Mouse (Mus musculus) myocyte (in vitro differentiated cells): Measurements from ENCODE around the gene Tex44. TPM values are rescaled to one million over a fixed set of nuclear protein-coding genes. Genes with fewer than 3 reads are reported as not detected.

Experiments
- H3K27me3 ChIP-seq: one replicate; pipeline ENCODE4 v1.6.1; 2011; ENCODE audit not compliant: control insufficient read depth, insufficient read depth, insufficient read length
- H3K36me3 ChIP-seq: one replicate; pipeline ENCODE4 v1.6.1; 2011; ENCODE audit not compliant: control insufficient read depth, insufficient read depth
- H3K4me2 ChIP-seq: one replicate; pipeline ENCODE4 v1.6.1; 2011; ENCODE audit warnings: low read depth, control low read depth
- H3K4me3 ChIP-seq: one replicate; pipeline ENCODE4 v1.5.1; 2011; ENCODE audit warnings: mild to moderate bottlenecking, control low read depth, moderate library complexity
- H3K79me2 ChIP-seq: one replicate; pipeline ENCODE4 v1.6.1; 2011; ENCODE audit not compliant: control insufficient read depth, insufficient read depth
- H3ac ChIP-seq: one replicate; pipeline ENCODE4 v1.6.1; 2011; ENCODE audit not compliant: control insufficient read depth, insufficient read length
- CEBPB ChIP-seq: IDR thresholded peaks from 2 replicates; pipeline ENCODE4 v1.6.1; 2011; ENCODE audit warnings: mild to moderate bottlenecking, moderate library complexity; ENCODE audit not compliant: poor library complexity, insufficient read depth, severe bottlenecking
- E2F4 ChIP-seq: IDR thresholded peaks from one replicate; pipeline ENCODE4 v1.6.1; 2011; ENCODE audit warnings: mild to moderate bottlenecking, control low read depth, moderate library complexity; ENCODE audit not compliant: insufficient read depth
- MAX ChIP-seq: IDR thresholded peaks from one replicate; pipeline ENCODE4 v1.6.1; 2011; ENCODE audit warnings: low read depth, mild to moderate bottlenecking, control low read depth
- MYOD1 ChIP-seq, 3 experiments: IDR thresholded peaks; one replicate each; pipeline ENCODE4 v1.6.1; 2011; ENCODE audit warnings: control low read depth in 2 of 3, low read depth in 2 of 3, mild to moderate bottlenecking in 2 of 3, moderate library complexity in 1 of 3; ENCODE audit not compliant: insufficient read length in 2 of 3, control insufficient read depth in 1 of 3
- MYOG ChIP-seq, 3 experiments: IDR thresholded peaks; one replicate each; pipeline ENCODE4 v1.6.1; 2011; ENCODE audit warnings: control low read depth in 2 of 3, low read depth in 2 of 3, mild to moderate bottlenecking in 2 of 3; ENCODE audit not compliant: insufficient read length in 2 of 3, control insufficient read depth in 1 of 3, insufficient read depth in 1 of 3
- POLR2A ChIP-seq: IDR thresholded peaks from one replicate; pipeline ENCODE4 v1.6.1; 2011; ENCODE audit warnings: low read depth, mild to moderate bottlenecking, control low read depth, moderate library complexity; ENCODE audit not compliant: insufficient read length
- POLR2AphosphoS2 ChIP-seq: IDR thresholded peaks from one replicate; pipeline ENCODE4 v1.6.1; 2011; ENCODE audit warnings: low read depth, control low read depth; ENCODE audit not compliant: insufficient read length
- REST ChIP-seq: IDR thresholded peaks from one replicate; pipeline ENCODE4 v1.6.1; 2011; ENCODE audit warnings: mild to moderate bottlenecking, control low read depth, moderate library complexity; ENCODE audit not compliant: insufficient read depth, insufficient read length
- SRF ChIP-seq: IDR thresholded peaks from one replicate; pipeline ENCODE4 v1.6.1; 2011; ENCODE audit warnings: low read depth; ENCODE audit not compliant: control insufficient read depth, insufficient read length
- TCF12 ChIP-seq: IDR thresholded peaks from one replicate; pipeline ENCODE4 v1.6.1; 2011; ENCODE audit warnings: mild to moderate bottlenecking, control low read depth; ENCODE audit not compliant: poor library complexity, insufficient read depth, severe bottlenecking
- TCF3 ChIP-seq: IDR thresholded peaks from one replicate; pipeline ENCODE4 v1.6.1; 2011; ENCODE audit warnings: low read depth, control low read depth; ENCODE audit not compliant: insufficient read length
- USF1 ChIP-seq: IDR thresholded peaks from one replicate; pipeline ENCODE4 v1.6.1; 2011; ENCODE audit warnings: low read depth, mild to moderate bottlenecking, control low read depth, moderate library complexity
- polyA plus RNA-seq: library from polyadenylated mRNA; unstranded; fragments of >200 nt; fragmentation: generic; extraction: Trizol; gene quantifications from one replicate; pipeline ENCODE4 v1.2.1, GENCODE M21; 2012; ENCODE audit warnings: missing spikeins

Gene Tex44
- polyA plus RNA-seq, 1 experiment: not detected

GRCm38 (mm10) chr1:86459371-86459770, 33.2 kb downstream of the Tex44 start:
- no peak overlapping the region for H3K4me2 ChIP-seq
- no peaks in the 10 kb centered on the region for H3K79me2 ChIP-seq
- no peak overlapping the region for H3K4me3 ChIP-seq
- no peak overlapping the region for H3ac ChIP-seq
- H3K36me3 ChIP-seq: no peaks in the 10 kb centered on the region
- TF ChIP-seq MYOD1 (IDR thresholded peaks at IDR 0.05; ENCODE audit: control insufficient read depth in 1 of 3, insufficient read length in 2 of 3, low read depth in 2 of 3) (no peak), TCF12 (no peak), POLR2A (no peak), MAX (no peak), REST (no peak), TCF3 (no peak), MYOG (IDR thresholded peaks at IDR 0.05; ENCODE audit: control insufficient read depth in 1 of 3, insufficient read depth in 1 of 3, insufficient read length in 2 of 3, low read depth in 2 of 3) (no peak), CEBPB (no peak)
- no peaks in the 10 kb centered on the region for H3K27me3 ChIP-seq

- Histone ChIP-seq H3K4me3 (no peak overlapping the region), H3ac (no peak overlapping the region), H3K36me3 (no peaks in the 10 kb centered on the region), H3K79me2 (no peaks in the 10 kb centered on the region), H3K4me2 (no peak overlapping the region), H3K27me3 (no peaks in the 10 kb centered on the region)
- TF ChIP-seq REST: no peak
- no peak for TF ChIP-seq USF1
- no peak for TF ChIP-seq TCF3
- TF ChIP-seq MYOG (IDR thresholded peaks at IDR 0.05; ENCODE audit: control insufficient read depth in 1 of 3, insufficient read depth in 1 of 3, insufficient read length in 2 of 3, low read depth in 2 of 3): no peak
- no peak for TF ChIP-seq POLR2AphosphoS2
- no peak for TF ChIP-seq POLR2A
- no peak for TF ChIP-seq TCF12
- TF ChIP-seq E2F4: no peak
- TF ChIP-seq MYOD1 (IDR thresholded peaks at IDR 0.05; ENCODE audit: control insufficient read depth in 1 of 3, insufficient read length in 2 of 3, low read depth in 2 of 3): no peak
- TF ChIP-seq CEBPB: no peak
- no peak for TF ChIP-seq SRF
- no peak for TF ChIP-seq MAX
These were observed 38.2 kb downstream of the Tex44 start for GRCm38 (mm10) chr1:86464223-86464874.

- Histone ChIP-seq H3K79me2 (no peaks in the 10 kb centered on the region), H3K4me2 (no peak overlapping the region), H3K36me3 (no peaks in the 10 kb centered on the region), H3K4me3 (no peak overlapping the region), H3K27me3 (no peaks in the 10 kb centered on the region), H3ac (no peak overlapping the region)
- TF ChIP-seq SRF (no peak), MYOG (IDR thresholded peaks at IDR 0.05; ENCODE audit: control insufficient read depth in 1 of 3, insufficient read depth in 1 of 3, insufficient read length in 2 of 3, low read depth in 2 of 3) (no peak), POLR2AphosphoS2 (no peak), USF1 (no peak), TCF12 (no peak), MAX (no peak), POLR2A (no peak), E2F4 (no peak), REST (no peak), CEBPB (no peak)
These were observed 38.7 kb downstream of the Tex44 start for GRCm38 (mm10) chr1:86464875-86465224.

GRCm38 (mm10) chr1:86467416-86467815, 41.3 kb downstream of the Tex44 start:
- TF ChIP-seq TCF12 (no peak), REST (no peak), CEBPB (no peak), MYOG (IDR thresholded peaks at IDR 0.05; ENCODE audit: control insufficient read depth in 1 of 3, insufficient read depth in 1 of 3, insufficient read length in 2 of 3, low read depth in 2 of 3) (no peak), POLR2AphosphoS2 (no peak), POLR2A (no peak), USF1 (no peak), E2F4 (no peak), SRF (no peak), MAX (no peak), MYOD1 (IDR thresholded peaks at IDR 0.05; ENCODE audit: control insufficient read depth in 1 of 3, insufficient read length in 2 of 3, low read depth in 2 of 3) (no peak), TCF3 (no peak)
- H3ac ChIP-seq: no peak overlapping the region

GRCm38 (mm10) chr1:86469876-86470275, 43.7 kb downstream of the Tex44 start:
- TF ChIP-seq TCF12 (no peak), MYOG (IDR thresholded peaks at IDR 0.05; ENCODE audit: control insufficient read depth in 1 of 3, insufficient read depth in 1 of 3, insufficient read length in 2 of 3, low read depth in 2 of 3) (peak in 1 of 3 experiments; percentile 8), REST (no peak), CEBPB (no peak), USF1 (no peak), POLR2A (no peak)
- H3K79me2 ChIP-seq: no peaks in the 10 kb centered on the region
- no peak overlapping the region for H3ac ChIP-seq
- H3K4me2 ChIP-seq: peak overlapping the region; percentile 100
- no peaks in the 10 kb centered on the region for H3K36me3 ChIP-seq
- no peak overlapping the region for H3K4me3 ChIP-seq
- H3K27me3 ChIP-seq: no peaks in the 10 kb centered on the region

More at GRCm38 (mm10) chr1:86467416-86467815, 41.3 kb downstream of the Tex44 start:
- H3K4me3 ChIP-seq: no peak overlapping the region
- H3K36me3 ChIP-seq: no peaks in the 10 kb centered on the region
- no peaks in the 10 kb centered on the region for H3K27me3 ChIP-seq
- H3K79me2 ChIP-seq: no peaks in the 10 kb centered on the region
- no peak overlapping the region for H3K4me2 ChIP-seq
